Mouse (Mus musculus) erythroblast, adult 5-6 weeks (primary cell): Measurements from ENCODE around the gene Gm9803. TPM values are rescaled to one million over a fixed set of nuclear protein-coding genes. Genes with fewer than 3 reads are reported as not detected.

Experiments
- ATAC-seq: replicated peaks from 2 replicates; pipeline ENCODE4 v1.8.0; 2016; ENCODE audit warnings: moderate number of reproducible peaks, mild to moderate bottlenecking, moderate TSS enrichment, inconsistent platforms; ENCODE audit not compliant: poor library complexity, low FRiP score, severe bottlenecking
- total RNA-seq, 2 experiments: library from RNA; stranded (forward) in 1 of 2; stranded (reverse) in 1 of 2; fragments of 150-400 nt in 1 of 2; fragments of 200-764, 138-1000 nt in 1 of 2; gene quantifications; 2 replicates each; pipeline versions ENCODE4 v1.2.3 to v1.2.4; 2015 to 2017; ENCODE audit warnings: low replicate concordance in 2 of 2

The Gm9803 gene
- total RNA-seq, 2 experiments from 2014 or later: 3.3 to 12.9 TPM

DNA sequence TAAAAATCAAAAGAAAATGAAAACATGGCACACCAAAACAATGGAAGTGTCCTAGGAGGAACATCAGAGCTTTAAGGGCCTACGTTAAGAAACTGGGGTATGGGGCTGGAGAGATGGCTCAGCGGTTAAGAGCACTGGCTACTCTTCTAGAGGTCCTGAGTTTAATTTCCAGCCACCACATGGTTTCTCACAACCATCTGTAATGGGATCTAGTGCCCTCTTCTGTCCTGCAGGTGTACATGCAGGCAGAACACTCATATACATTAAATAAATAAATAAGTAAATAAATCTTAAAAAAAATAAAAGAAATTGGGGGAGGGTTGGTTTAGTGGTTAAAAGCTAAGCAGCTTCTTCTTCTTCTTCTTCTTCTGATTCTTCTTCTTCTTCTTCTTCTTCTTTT is 37.4 kb downstream of the Gm9803 start:
- ATAC-seq: no peak

Other genes starting within 250 kb of the Gm9803 start
- gene Bend3, start 45.3 kb upstream of the Gm9803 start, total RNA-seq (2015; ENCODE audit: low replicate concordance): 2.1 and 2.3 TPM in 2 replicates
- 0.70 and 0.85 TPM in 2 replicates for gene Bend3, start 45.3 kb upstream of the Gm9803 start, total RNA-seq (2017; ENCODE audit: low replicate concordance)
- 5.6 and 15.4 TPM in 2 replicates for gene 1700021F05Rik, start 16.9 kb downstream of the Gm9803 start, total RNA-seq (2015; ENCODE audit: low replicate concordance)
- gene 1700021F05Rik, start 16.9 kb downstream of the Gm9803 start, total RNA-seq (2017; ENCODE audit: low replicate concordance): 8.9 and 11.0 TPM in 2 replicates
- gene Cd24a, start 54.2 kb downstream of the Gm9803 start, total RNA-seq (2015; ENCODE audit: low replicate concordance): 3,214 and 3,327 TPM in 2 replicates
- gene Cd24a, start 54.2 kb downstream of the Gm9803 start, total RNA-seq (2017; ENCODE audit: low replicate concordance): 4,146 and 5,406 TPM in 2 replicates